Mouse (Mus musculus): ENCODE measurements around the gene Bin2.

Bin2 gene

DNA sequence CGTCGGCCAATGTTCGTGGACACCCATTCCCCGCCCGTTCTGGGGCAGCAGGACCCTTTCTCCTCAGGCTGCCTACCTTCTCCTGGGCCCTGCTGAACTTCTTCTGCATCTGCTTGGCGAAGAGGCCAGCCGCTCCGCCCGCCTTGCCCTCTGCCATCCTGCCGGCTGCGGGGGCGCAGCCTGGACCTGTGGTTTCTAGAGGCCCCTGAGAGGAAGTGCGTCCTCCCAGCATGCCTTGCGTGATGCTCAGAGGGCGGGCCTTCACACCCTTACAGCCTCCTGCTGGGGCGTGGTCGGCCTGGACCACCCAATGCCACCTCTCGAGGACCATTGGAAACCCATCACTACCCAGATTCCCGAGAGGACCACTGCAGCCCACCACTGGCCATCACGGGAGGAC is at the start of gene Bin2:
Bin2 (minus strand) TSS at position 217 of the 400 bp plus-strand sequence.
- TF ChIP-seq CTCF (conservative IDR thresholded peaks at IDR 0.05; ENCODE audit: low read length), result no peak
- TF ChIP-seq POU5F1 (IDR thresholded peaks at IDR 0.05; ENCODE audit: borderline replicate concordance, low read length), result no peak
- TF ChIP-seq NANOG (IDR thresholded peaks at IDR 0.05; ENCODE audit: borderline replicate concordance, low read length), result no peak
- Histone ChIP-seq H3K9me3 (ENCODE audit: low read length) (no peaks in the 10 kb centered on the region), H3K27me3 (ENCODE audit: insufficient read depth, low read length) (peaks cover 28% of the 10 kb centered on the region), H3K4me3 (replicated peaks; ENCODE audit: low read length) (peak within 1 kb of the TSS; percentile 80), H3K4me1 (replicated peaks; ENCODE audit: low read depth, low read length) (peaks cover 72% of the 10 kb centered on the region), H3K36me3 (ENCODE audit: insufficient read depth, low read length) (no peaks in the 10 kb centered on the region)

DNA sequence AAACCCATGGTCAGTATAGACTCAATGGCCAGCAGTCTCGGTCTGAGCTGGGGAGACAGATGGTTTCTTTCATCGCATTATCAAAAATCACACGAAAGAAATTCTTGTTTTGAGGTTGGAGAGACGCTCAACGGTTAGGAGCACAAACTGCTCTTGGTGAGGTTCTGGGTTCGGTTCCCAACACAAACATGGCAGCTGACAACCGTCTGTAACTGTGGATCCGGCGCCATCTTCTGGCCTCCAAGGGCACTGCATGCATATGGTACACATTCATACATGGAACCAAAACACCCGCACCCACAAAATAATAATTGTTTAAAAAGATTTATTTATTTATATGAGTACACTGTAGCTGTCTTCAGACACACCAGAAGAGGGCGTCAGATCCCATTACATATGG is 49.2 kb upstream of the Bin2 start:
- Histone ChIP-seq H3K4me3 (replicated peaks; ENCODE audit: low read length) (no peak overlapping the region), H3K27me3 (ENCODE audit: insufficient read depth, low read length) (peaks cover 20% of the 10 kb centered on the region), H3K36me3 (ENCODE audit: insufficient read depth, low read length) (peaks cover 20% of the 10 kb centered on the region), H3K9me3 (ENCODE audit: low read length) (no peaks in the 10 kb centered on the region), H3K4me1 (replicated peaks; ENCODE audit: low read depth, low read length) (peaks cover 41% of the 10 kb centered on the region)
- no peak for TF ChIP-seq POU5F1 (IDR thresholded peaks at IDR 0.05; ENCODE audit: borderline replicate concordance, low read length)
- peak; percentile 47 for TF ChIP-seq CTCF (conservative IDR thresholded peaks at IDR 0.05; ENCODE audit: low read length)
- TF ChIP-seq NANOG (IDR thresholded peaks at IDR 0.05; ENCODE audit: borderline replicate concordance, low read length), result no peak

DNA sequence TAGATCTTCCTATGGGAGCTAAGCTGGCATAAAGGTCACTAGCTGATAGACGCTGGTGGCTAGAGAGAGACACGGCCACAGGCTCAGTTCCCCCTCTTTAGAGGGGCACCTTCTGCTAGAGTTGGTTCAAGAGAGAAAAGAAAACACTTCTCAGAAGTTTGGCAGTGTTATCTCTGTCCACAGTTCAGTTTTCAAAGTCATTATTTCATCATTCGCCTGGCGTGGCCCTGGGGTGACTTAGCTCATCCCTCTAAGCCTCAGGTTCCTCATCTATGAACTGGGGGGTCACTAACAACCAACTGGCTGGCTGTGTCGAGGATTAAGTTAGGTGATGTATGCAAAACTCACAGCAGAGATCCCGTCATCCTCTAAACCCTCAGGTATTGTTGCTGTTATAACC is 48.6 kb upstream of the Bin2 start:
- no peak for TF ChIP-seq POU5F1 (IDR thresholded peaks at IDR 0.05; ENCODE audit: borderline replicate concordance, low read length)
- no peak for TF ChIP-seq NANOG (IDR thresholded peaks at IDR 0.05; ENCODE audit: borderline replicate concordance, low read length)
- TF ChIP-seq CTCF (conservative IDR thresholded peaks at IDR 0.05; ENCODE audit: low read length), result no peak
- H3K9me3 ChIP-seq (ENCODE audit: low read length), result no peaks in the 10 kb centered on the region
- peaks cover 20% of the 10 kb centered on the region for H3K36me3 ChIP-seq (ENCODE audit: insufficient read depth, low read length)
- H3K27me3 ChIP-seq (ENCODE audit: insufficient read depth, low read length), result peaks cover 19% of the 10 kb centered on the region
- no peak overlapping the region for H3K4me3 ChIP-seq (replicated peaks; ENCODE audit: low read length)
- peaks cover 46% of the 10 kb centered on the region for H3K4me1 ChIP-seq (replicated peaks; ENCODE audit: low read depth, low read length)

DNA sequence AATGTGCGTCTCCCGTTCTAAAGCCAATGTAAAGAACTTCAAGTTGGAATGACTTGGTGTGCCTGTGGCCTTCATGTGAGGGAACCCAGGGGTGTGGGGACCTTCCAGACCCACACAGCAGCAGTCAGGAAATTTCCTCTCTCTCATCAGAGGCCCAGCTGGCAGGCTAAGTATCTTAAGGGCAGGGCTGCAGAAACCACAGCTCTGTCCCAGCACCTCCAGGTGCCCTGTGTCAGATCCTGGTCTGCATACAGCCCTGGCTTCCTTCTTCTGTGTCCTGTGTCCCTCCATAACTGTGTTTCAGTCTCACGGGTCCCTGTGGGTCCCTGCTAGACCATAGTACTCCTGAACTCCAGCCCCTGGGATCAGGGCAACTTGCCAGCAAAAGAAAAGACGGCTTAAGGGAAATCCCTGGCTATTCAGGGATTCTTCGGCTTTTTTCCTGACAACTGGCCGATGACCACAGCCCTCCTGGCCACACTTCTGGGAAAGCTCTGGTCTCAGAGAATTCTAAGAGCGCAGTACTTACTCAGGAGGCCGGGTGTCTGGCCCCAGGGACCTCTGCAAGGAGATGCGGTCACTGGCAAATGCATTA is 46.1 kb upstream of the Bin2 start:
- TF ChIP-seq CTCF (conservative IDR thresholded peaks at IDR 0.05; ENCODE audit: low read length) (no peak), NANOG (IDR thresholded peaks at IDR 0.05; ENCODE audit: borderline replicate concordance, low read length) (no peak)
- Histone ChIP-seq H3K4me3 (replicated peaks; ENCODE audit: low read length) (no peak overlapping the region), H3K9me3 (ENCODE audit: low read length) (no peaks in the 10 kb centered on the region), H3K36me3 (ENCODE audit: insufficient read depth, low read length) (peaks cover 28% of the 10 kb centered on the region), H3K27me3 (ENCODE audit: insufficient read depth, low read length) (peaks cover 1% of the 10 kb centered on the region), H3K4me1 (replicated peaks; ENCODE audit: low read depth, low read length) (peaks cover 41% of the 10 kb centered on the region)

DNA sequence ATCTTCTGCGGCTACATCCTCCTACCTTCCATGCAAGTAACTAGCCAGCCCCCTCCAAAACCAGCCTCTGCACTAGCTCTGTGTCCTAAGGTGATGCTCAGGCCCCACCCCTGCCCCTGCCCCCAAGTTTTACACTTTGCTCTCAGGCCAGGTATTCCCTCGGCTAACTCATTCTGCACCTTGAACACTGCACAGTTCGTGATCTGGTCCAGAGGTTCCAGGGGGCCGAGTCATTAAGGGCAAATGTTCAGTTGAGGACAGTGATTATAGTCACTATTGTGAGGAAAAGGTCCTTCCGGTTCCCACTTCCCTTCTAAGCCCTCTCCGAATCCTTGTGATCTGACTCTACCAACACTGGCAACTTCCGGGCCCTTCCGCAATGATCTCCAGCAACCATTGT is 45.1 kb upstream of the Bin2 start:
- Histone ChIP-seq H3K36me3 (ENCODE audit: insufficient read depth, low read length) (peaks cover 28% of the 10 kb centered on the region), H3K27me3 (ENCODE audit: insufficient read depth, low read length) (no peaks in the 10 kb centered on the region; the same call in 1 of the 2 replicates), H3K9me3 (ENCODE audit: low read length) (no peaks in the 10 kb centered on the region), H3K4me1 (replicated peaks; ENCODE audit: low read depth, low read length) (peaks cover 32% of the 10 kb centered on the region), H3K4me3 (replicated peaks; ENCODE audit: low read length) (no peak overlapping the region)
- TF ChIP-seq NANOG (IDR thresholded peaks at IDR 0.05; ENCODE audit: borderline replicate concordance, low read length), result no peak

DNA sequence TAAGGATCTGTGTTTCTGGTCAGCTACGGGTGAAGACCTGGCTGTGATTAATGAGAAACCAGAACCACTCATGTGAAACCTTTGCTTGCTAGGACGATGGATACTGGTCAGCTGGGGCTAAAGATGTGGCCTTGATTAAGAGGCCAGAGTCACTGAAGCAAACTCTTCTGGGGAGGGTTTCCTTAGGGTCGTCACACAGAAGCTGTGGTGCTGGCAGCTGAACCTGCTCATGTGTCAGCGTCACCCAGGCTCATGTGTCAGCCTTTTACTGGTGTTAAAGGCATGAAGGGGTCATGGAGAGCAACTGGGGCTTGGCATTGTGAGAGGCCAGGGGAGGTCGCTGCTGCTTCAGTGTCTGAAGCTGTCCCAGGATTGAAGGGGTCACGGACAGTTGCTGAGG is 41.5 kb upstream of the Bin2 start:
- Histone ChIP-seq H3K9me3 (ENCODE audit: low read length) (no peaks in the 10 kb centered on the region), H3K36me3 (ENCODE audit: insufficient read depth, low read length) (peaks cover 23% of the 10 kb centered on the region), H3K4me1 (replicated peaks; ENCODE audit: low read depth, low read length) (peaks cover 30% of the 10 kb centered on the region), H3K4me3 (replicated peaks; ENCODE audit: low read length) (no peak overlapping the region), H3K27me3 (ENCODE audit: insufficient read depth, low read length) (no peaks in the 10 kb centered on the region)
- TF ChIP-seq NANOG (IDR thresholded peaks at IDR 0.05; ENCODE audit: borderline replicate concordance, low read length), result no peak
- TF ChIP-seq CTCF (conservative IDR thresholded peaks at IDR 0.05; ENCODE audit: low read length), result no peak
- TF ChIP-seq POU5F1 (IDR thresholded peaks at IDR 0.05; ENCODE audit: borderline replicate concordance, low read length), result no peak

DNA sequence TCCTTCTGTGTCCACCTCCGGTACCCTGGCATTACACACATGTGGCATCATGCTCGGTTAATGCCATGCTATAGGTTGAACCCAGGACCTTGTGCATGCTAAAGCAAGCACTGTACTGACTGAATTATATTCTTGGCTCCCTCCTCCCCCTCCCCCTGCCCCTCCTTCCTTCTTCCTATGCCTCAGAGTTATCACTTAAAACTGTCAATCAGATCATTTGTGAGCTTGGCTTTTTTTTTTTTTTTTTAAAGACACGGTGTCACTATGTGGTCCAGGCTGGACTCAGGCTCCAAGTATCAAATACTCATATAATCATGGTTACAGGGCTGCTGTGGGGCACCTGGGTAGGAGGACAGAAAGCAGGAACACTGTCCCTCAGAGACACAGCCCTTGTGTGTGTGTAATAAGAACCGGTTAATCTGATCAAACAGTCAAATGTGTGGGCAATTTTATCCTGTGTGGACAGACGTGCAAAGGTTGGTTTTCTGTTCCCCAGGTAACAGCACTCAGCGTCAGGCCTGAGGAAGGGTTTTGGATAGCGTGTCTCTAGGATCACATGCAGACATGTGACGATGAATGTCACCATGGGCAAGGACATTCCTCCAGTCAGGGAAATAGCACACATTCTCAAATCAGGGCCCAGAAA is 39.2 kb upstream of the Bin2 start:
- no peaks in the 10 kb centered on the region for H3K9me3 ChIP-seq (ENCODE audit: low read length)
- TF ChIP-seq CTCF (conservative IDR thresholded peaks at IDR 0.05; ENCODE audit: low read length), result no peak
- no peak for TF ChIP-seq NANOG (IDR thresholded peaks at IDR 0.05; ENCODE audit: borderline replicate concordance, low read length)
- no peak for TF ChIP-seq POU5F1 (IDR thresholded peaks at IDR 0.05; ENCODE audit: borderline replicate concordance, low read length)

DNA sequence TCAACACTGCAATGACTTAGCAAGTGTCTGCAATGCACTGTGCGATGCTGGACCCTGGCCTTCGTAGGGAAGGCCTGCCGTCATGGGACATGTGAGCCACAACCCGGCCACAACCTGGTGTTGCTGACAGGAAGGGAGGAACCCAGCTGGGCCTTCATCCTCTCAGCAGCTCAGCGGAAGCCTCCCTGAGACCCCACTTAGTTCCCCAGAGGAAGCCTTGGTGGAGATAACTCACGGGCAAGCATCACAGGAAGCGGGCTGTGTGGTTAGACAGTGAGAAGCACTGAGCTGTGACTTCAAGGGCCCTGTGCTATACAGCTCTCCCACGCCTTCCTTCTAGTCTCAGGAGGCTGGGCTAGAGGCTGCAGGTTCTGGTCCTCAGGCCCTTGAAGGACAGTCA is 36.9 kb upstream of the Bin2 start:
- H3K27me3 ChIP-seq (ENCODE audit: insufficient read depth, low read length), result 0 out of 2 replicates have a peak, but pooled peaks cover 5% of the 10 kb centered on the region
- no peak overlapping the region for H3K4me3 ChIP-seq (replicated peaks; ENCODE audit: low read length)
- H3K36me3 ChIP-seq (ENCODE audit: insufficient read depth, low read length), result peaks cover 21% of the 10 kb centered on the region
- TF ChIP-seq CTCF (conservative IDR thresholded peaks at IDR 0.05; ENCODE audit: low read length), result no peak
- TF ChIP-seq POU5F1 (IDR thresholded peaks at IDR 0.05; ENCODE audit: borderline replicate concordance, low read length), result no peak
- TF ChIP-seq NANOG (IDR thresholded peaks at IDR 0.05; ENCODE audit: borderline replicate concordance, low read length), result no peak
- peaks cover 39% of the 10 kb centered on the region for H3K4me1 ChIP-seq (replicated peaks; ENCODE audit: low read depth, low read length)
- H3K9me3 ChIP-seq (ENCODE audit: low read length), result no peaks in the 10 kb centered on the region

More for the DNA sequence above, 39.2 kb upstream of the Bin2 start:
- Histone ChIP-seq H3K4me3 (replicated peaks; ENCODE audit: low read length) (no peak overlapping the region), H3K4me1 (replicated peaks; ENCODE audit: low read depth, low read length) (peaks cover 29% of the 10 kb centered on the region), H3K36me3 (ENCODE audit: insufficient read depth, low read length) (peaks cover 15% of the 10 kb centered on the region), H3K27me3 (ENCODE audit: insufficient read depth, low read length) (0 out of 2 replicates have a peak, but pooled peaks cover 5% of the 10 kb centered on the region)

DNA sequence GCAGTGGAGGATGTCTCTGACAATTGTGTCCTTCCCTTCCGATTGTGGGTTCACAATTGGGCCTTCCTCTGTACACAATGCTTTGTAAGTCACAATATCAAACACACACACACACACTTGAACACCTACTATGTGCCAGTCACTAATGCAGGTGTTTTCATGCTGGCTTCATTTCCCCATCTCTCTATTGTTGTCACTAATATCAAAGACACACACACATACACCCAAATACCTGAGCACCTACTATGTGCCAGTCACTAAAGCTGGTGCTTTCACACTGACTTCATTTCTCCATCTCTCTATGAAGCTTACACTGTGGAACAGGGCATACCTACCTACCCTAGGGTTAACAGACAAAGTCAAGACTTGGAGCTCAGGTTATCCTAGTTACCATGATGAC is 36.0 kb upstream of the Bin2 start:
- H3K4me1 ChIP-seq (replicated peaks; ENCODE audit: low read depth, low read length), result peaks cover 48% of the 10 kb centered on the region
- no peak overlapping the region for H3K4me3 ChIP-seq (replicated peaks; ENCODE audit: low read length)
- no peak for TF ChIP-seq POU5F1 (IDR thresholded peaks at IDR 0.05; ENCODE audit: borderline replicate concordance, low read length)
- TF ChIP-seq NANOG (IDR thresholded peaks at IDR 0.05; ENCODE audit: borderline replicate concordance, low read length), result no peak
- TF ChIP-seq CTCF (conservative IDR thresholded peaks at IDR 0.05; ENCODE audit: low read length), result no peak
- H3K9me3 ChIP-seq (ENCODE audit: low read length), result no peaks in the 10 kb centered on the region
- H3K27me3 ChIP-seq (ENCODE audit: insufficient read depth, low read length), result 0 out of 2 replicates have a peak, but pooled peaks cover 8% of the 10 kb centered on the region
- peaks cover 21% of the 10 kb centered on the region for H3K36me3 ChIP-seq (ENCODE audit: insufficient read depth, low read length)

Data from E14TG2a.4 (cell line).